Mouse (Mus musculus): Measurements from ENCODE around the gene Sub1.

Gene Sub1

GRCm38 (mm10) chr15:11963791-11964525, 32.8 kb downstream of the Sub1 start:
- DNase-seq, result no peak

GRCm38 (mm10) chr15:11959716-11960115, 37.1 kb downstream of the Sub1 start:
- no peak for DNase-seq

- no peak for DNase-seq
Observed at GRCm38 (mm10) chr15:11956129-11956528, 40.7 kb downstream of the Sub1 start.

- DNase-seq, result no peak
Observed at GRCm38 (mm10) chr15:11954190-11954589, 42.6 kb downstream of the Sub1 start.

GRCm38 (mm10) chr15:11952159-11952558, 44.6 kb downstream of the Sub1 start:
- DNase-seq, result no peak

GRCm38 (mm10) chr15:11951181-11951580, 45.6 kb downstream of the Sub1 start:
- no peak for DNase-seq

GRCm38 (mm10) chr15:11950144-11950543, 46.6 kb downstream of the Sub1 start:
- DNase-seq, result no peak

GRCm38 (mm10) chr15:11949490-11949889, 47.3 kb downstream of the Sub1 start:
- no peak for DNase-seq

- DNase-seq, result no peak
Observed at GRCm38 (mm10) chr15:11940855-11941254, 55.9 kb downstream of the Sub1 start.

Data from right cerebral cortex, adult 18-20 months (tissue).